Mouse (Mus musculus) testis, postnatal 14 days (tissue): ENCODE data around the gene Atp5g2.
A peak's percentile ranks its signal among the peaks of the same experiment; 100 is the strongest.

ENCODE experiments used
- DNase-seq: peaks from one replicate; pipeline ENCODE4 v3.0.0; 2021; ENCODE audit warnings: low spot score

The Atp5g2 gene

DNA sequence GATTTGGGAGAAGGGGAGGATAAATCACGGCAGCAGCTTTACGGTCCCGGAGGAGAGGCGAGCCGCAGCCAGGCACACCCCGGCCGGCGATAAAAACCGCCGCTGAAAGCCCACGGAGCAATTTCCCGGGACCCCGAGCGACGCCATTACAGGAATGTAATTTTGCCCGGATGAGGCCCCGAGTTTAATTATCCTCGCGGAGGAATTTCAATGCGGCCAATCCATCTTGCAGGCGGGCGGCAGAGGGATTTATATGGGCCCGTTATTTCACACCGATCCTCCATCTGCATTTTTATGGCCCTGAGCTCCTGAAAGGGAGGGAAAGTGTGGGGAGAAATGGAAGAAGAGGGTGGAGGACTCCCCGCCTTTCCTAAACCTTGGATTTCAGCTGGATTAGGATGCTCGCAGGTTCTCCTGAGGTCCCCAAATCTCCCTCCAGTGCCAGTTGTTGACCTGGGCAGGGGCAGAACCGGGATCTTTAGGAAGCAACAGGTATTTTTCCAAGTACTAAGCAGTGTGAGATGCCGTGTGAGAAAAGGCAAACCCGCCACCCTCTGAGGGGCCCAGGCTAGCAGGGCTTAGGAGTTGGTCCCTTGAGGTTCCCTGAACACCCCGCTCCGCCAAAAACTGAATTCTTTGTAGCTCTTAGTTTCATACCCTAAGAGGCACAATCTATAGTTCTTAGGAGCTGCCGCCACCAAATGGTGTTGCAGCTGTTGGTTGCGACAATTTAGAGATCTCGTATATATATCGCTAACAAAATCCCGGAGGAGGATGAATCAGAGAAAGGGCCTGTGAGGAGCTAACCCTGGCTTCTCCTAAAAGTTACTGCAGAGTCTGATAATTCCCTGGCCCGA is at the start of gene Atp5g2:
TSS of gene Atp5g2 (minus strand) at position 138 of the 857 bp plus-strand sequence.
- peak; percentile 43 for DNase-seq

DNA sequence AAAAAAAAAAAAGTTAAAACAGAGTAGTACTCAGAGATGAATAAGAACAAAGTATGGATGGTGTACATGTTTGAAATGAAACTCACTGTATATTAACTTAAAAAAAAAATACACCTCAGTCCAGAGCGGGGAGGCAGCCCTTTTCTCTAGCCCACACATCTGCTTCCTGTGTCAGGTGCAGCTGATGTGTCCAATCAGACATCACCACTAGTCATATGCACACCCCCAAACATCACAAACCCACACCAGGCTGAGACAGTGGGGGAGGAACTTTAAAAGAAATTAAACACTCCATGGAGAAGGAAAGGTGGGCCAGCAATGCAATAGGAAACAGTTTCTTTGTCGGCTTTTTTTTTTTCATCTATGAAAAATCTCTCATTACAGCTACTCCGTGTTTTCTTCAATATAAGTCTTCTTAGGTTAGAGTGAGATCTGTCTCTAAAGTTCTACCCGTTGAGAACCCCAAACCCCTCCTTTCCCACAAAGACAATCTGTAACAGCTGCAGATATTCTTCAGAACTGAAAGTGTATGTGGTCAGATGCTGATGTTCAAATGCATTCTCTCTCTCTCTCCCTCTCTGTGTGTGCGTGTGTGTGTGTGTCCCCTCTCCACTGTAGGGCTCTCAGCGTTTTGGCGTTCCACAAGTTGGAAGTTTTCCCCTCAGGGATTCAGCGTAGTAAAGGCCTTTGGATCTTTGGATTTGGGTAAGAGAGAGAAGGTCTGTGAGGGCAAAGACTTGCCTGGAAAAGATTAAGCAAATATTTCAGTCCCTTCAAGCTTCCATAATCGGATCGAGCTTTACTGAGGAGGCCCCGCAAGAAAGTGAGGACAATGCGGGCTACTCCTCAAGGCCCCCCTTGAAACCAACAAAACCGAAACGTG is 49.1 kb upstream of the Atp5g2 start:
- DNase-seq, result no peak

DNA sequence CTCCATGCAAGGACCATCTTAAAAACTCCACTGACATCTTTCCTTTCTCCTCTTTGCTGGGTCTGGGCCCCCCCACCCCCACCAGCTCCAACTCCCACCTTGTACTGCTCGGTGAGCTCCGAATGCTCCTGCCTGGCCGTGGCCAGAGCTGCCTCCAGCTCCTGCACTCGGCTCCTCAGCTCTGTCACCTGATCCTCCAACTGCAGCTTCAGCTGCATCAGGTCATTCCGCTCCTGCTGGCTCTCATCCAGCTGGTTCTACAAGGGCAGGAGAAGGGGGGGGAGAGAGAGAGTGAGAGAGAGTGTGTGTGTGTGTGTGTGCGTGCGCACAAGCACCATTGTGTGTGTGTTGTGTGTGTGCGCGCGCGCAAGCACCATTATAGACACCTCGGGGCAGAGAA is 44.0 kb upstream of the Atp5g2 start:
- DNase-seq, result no peak

DNA sequence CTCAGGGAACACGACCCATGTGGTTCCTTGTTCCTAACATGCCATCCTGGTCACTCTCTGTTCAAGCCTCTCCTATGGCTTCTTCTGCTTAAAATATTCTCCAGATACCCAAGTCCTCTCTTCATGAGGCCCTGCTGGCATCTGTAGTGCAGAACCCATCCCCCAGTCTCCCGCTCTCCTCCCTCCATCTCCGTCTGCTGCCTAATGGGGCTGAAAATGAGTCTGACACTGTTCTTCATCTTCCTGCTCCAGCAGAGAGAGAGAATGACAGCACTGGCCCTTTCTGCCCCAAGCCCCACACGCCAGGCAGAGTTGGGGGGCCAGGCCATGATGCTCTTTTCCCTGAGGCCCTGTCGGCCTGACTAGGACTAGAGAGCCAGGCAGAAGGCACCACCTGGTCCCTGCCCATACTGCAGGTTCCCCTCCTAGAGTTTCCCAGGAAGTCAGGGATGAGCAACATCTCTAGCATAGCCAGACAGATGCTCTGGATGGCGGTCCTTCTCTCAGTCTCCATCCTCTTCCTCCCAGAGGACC is 35.7 kb upstream of the Atp5g2 start:
- no peak for DNase-seq

DNA sequence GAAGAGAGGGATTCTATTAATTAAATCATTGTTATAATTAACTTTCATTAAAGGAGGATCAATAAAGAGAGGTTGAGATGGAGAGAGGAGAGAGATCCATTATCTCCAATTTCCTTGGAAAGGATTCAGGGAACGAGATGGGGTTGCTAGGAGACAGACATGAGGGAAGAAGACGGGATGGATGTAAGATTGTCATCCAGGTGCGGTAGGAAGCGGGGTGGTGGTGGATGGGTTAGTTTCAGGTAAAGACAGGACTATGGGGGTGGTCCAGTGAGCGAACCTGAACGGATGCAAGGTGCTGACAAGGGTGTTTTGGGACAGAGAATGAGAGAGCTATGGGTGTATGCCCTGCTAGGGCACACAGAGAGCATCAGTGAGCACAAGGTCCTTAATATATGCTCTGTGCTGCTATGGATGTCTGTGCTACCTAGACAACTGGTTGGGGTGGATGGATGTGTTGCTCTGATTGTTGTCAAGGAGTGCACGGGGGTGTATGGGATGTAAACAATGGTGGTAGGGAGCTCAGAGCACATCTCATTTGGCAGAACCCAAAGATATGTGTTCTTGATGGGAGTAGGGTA is 33.9 kb upstream of the Atp5g2 start:
- no peak for DNase-seq

DNA sequence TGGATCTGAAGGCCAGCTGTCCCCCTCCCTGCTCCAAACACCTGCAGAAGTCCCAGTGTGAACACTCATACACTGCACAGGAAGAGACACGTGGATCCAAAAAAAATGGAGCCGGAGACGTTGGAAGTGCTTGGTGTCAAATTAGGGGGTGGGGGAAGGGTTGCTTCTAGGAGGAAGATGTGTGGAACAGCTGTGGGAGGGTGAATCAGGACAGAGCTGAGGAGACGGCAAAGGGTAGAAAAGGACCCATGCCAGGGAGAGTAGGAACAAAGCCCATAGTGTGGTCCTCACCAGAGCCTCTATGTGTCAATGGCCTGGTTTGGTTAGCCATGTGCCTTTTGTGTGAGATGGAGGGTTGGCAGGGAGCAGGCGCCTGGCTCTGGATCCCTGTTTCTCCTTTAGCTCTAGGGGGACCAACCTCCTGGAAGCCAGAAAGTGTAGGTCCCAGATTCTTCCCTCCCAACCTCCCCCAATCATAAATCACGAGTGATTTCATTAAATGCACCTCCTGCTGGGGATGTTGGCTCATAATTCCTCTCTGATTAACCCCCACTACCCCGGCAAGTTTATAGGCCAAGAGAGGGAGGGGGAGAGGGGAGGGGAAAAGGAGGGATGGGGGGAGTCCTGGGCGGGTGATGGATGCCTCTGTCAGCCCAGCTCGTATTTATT is 33.2 kb upstream of the Atp5g2 start:
- DNase-seq, result no peak

DNA sequence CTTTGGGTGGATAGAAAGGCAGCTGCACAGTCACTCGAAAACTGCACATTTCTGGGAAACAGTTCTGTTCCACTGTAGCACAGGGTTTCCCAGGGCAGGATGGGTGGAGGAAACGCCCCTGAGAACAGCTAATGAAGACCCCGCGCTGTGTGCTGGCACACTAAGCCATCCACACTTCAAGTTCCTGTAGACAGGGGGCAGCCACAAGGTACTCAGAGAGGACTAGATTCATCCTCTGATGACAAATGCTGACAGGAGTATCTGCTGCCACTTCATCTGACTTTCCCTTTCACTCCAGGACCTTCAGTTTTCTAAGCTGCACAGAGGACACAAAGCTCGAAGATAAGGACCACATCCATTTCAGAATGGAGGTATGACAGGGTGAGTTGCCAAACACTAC is 32.7 kb upstream of the Atp5g2 start:
- no peak for DNase-seq

DNA sequence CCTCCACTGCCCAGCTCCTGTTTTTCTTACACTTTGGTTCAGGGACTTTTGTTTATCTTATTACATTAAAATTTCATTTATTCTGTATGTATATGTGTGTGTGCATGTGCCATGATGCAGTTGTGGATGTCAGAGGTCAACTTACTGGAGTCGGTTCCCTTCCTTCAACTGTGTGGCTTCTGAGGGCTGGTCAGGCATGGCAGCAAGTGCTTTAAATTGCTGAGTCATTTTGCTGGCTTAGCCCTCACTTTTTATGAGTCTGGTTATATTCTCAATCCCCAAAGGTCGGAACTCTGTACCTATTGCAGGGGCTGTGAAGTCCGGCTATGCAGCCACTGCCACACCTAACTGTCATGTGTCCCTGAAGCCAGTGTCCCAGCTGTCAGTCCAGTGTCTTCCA is 30.8 kb upstream of the Atp5g2 start:
- DNase-seq, result no peak

DNA sequence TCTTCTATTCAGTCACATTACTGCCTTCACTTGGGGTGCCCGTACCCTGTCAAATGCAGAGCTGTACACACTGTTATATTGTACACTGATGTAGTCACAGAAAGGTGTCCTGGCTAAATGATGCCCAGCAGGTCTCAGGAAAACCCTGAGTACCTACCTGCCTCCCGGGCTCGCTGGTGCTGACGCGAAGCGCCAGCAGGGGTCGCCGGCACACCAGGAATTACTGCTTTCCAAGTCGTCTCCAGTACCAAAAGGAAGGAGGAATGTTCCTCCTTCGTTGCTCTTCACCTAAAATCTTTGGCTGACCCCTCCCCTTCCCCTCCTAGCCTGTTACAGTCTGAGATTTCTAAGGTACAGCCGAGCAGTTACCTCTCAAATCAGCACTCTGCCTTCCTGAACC is 26.0 kb upstream of the Atp5g2 start:
- peak; percentile 54 for DNase-seq

DNA sequence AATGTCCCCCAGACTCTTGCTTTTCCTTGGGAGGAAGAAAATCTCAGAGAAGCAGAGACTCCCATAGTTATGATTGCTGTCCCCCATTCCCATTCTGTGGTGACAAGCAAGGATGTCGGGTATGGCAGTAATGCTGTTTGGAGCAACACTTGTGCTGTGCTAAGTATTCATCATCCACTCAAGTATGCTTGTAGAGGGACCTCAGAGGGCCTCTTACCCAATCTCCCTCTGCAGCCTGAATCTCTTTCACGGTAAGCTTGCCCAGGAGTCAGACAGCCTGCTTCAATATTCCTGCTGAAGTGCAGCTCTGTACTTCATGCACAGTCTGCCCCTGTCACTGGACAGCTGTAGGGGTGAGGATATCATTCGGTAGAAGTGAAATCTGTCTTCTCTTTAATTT is 24.7 kb upstream of the Atp5g2 start:
- no peak for DNase-seq

DNA sequence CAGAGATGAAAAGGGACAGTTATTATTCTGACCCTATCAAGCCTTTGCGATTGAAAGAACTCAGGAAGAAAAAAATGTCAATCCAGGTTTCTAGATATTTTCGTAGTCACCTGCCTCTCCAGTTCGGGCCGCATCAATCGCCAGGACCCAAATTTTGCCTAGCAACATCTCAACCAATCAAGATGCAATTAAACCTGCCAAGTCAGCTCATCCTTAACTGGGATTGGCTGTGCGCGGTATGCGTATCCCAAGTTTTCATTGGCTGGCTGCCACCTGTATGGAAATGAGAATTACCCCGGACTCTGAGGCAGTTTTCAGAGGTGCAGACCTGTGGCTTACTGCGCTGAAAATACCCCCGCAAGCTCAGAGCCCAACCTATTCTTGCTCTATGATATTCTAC is 21.4 kb upstream of the Atp5g2 start:
- DNase-seq, result peak; percentile 85

DNA sequence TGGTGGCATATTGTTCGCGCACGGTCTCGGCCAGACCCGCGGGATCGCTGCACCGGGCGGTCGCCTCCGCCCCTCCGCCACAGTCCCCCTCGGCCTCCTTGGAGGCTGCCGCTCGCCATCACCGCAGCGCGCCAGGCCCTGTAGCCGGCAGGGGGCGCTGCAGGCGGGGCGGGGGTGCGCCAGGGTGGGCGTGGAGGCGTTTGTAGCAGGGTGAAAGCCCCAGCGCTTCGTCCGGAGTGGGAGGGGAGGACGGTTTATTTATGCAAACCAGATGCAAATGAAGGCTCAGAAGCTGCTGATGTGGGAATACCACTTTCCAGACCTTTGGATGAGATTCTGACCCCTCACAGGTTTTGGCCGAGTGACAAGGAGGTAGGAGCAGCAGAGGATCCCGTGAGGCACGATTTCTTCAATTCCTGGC is 20.8 kb upstream of the Atp5g2 start:
- DNase-seq, result peak; percentile 81

DNA sequence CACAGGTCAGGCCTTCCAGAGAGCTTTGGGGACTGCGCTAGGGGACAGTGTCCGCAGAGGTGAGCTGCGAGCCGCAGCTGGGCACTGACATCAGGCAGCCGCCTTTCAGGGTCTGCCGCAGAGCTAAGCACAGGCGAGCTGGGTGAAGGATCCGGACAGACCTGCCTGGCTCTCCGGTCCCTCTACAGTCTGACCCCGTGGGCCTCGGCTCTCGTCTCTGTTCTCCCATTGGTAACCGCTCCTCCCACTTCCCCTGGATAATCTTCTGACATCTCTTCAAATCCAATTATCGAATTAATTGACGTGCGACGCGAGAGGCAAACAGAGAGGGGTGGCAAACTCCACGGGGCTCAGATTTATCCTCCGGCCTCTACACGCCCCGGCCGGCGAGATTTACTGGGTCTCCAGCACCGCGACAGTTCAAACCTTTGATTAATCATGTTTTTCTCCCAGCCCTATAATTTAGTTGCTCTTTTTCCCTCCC is 20.2 kb upstream of the Atp5g2 start:
- DNase-seq, result no peak

DNA sequence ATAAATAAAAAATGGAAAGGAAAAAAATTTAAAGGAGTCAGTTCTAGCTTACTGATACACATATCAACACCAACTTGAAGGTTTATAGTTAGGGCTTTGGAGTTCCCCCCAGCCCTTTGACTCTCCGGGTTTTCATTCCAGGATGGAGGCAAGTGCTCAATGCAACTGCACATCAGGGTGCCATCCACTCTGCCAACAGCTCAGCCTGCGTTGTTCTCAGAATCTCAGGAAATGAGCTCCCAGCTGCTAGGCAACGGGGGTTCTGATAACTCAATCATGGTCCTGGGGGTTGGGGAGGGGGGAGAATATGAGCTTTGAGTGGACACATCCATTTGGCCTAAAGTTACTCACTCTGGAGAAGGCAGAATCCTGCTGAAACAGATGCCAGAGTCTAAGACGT is 13.6 kb upstream of the Atp5g2 start:
- no peak for DNase-seq

DNA sequence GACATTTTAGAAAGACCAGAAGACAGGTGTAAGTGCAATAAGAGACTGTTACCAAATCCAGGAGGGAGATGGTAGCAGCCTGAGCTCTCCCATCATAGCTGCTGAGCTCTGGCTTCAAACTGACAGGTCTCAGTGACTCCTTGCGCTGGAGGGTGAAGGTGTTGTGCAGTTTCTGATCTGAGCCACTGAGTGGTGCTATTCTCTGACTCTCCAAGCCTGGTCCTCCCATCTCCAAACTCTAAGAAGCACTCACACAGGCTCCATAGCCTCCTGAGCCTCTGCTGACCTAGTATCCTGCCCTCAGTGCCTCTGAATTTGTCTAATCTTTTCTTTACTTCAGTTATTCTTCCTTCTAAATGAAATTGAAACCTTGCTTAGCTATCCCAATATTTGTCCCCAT is 11.5 kb upstream of the Atp5g2 start:
- DNase-seq, result no peak

DNA sequence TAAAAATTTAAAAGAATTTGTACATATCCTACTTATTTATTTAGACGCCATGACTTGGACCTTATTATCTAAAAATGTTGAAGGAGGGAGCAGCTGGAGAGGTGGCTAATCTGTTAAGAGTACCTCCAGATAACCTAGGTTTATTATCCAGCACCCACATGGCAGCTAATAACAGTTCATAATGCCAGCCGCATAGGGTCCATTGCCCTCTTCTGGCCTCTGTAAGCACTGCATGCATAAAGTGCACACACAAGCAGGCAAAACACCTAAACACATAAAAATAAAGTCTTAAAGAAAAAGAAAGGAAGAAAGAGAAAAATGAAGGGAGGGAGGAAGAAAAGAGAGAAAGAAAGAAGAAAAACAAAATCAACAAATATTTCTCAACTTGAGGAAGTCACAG is 4.2 kb upstream of the Atp5g2 start:
- no peak for DNase-seq

DNA sequence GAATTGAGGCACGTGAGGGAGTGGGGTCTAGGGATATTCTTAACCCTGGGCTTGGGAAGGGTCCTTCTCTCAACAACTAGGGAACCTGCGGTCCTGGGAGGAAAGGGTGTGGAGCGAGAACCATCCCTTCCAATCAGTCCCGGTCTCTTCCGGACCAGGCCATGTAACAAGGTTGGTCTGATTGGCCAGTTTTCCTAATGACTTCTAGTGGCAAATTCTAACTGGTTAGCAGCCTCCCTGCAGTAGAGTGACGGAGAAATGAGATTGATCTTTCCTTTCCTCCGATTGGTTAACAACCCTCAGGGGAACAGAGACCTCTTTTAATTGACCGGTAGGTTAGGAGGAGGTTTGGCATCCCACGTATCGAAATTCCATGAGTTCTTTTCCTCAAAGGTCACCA is 1.4 kb upstream of the Atp5g2 start:
- peak; percentile 76 for DNase-seq

DNA sequence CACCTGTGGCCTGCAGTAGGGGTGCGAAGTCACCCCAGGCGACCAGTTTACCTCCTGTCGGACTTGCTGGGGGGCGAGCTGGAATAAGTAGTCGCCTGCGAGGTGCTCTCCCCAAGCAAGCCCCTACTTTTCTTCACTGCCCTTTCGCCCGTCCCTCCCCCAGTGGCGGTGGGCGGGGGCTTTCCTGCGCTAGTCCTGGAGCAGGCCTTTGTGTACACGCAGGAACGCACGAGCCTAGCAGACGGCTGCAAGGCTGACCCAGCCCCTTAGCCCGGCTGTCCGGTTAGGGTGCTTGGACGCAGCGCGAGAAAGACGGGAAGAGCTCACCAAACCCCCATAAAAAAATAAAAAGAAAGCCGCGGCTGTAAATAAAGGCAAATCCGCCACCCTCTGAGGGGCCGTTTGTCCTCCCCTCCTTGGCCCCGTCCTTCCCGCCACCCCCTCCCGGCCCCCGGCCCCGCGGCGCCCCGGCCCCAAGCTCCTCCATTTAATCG is 384 bp downstream of the Atp5g2 start:
- DNase-seq, result peak; percentile 88

DNA sequence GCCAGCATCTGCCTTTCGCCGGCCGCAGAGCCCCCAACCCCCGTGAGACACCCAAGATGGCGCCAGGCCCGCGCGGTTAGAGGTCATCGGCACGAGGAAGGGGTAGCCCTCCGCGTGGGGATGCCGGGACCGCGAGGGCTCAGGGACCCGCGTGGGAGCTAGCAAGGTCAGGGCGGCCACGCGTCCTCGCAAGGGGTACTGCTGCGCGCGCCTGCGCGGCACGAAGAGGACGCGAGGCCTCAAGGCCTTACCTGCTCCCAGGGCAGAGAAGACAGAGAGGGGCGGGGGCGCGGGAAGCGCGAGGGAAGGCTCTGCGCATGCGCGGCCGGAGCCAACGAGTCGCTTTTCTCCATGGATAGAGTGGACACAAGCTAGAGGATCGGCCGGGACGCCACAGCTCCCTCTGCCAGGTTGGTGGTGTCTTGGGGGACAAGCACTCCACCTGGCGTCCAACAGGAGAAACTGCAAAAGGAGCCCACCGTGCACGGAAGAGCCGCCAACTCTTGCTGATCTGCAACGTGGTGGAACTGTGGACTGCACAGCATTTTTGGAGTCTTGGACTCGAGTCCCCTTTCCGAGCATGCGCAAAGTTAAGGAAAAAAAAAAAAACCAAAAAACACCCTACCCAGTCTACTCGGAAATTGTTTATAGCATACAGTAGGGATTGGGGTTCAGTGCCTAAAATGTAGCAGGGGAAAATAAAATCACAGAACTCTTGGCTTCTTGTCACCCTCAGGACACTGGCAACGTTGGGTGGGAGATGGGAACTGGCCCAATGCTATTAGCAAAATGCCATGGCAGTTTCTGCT is 1.2 kb downstream of the Atp5g2 start:
- peak; percentile 98 for DNase-seq

DNA sequence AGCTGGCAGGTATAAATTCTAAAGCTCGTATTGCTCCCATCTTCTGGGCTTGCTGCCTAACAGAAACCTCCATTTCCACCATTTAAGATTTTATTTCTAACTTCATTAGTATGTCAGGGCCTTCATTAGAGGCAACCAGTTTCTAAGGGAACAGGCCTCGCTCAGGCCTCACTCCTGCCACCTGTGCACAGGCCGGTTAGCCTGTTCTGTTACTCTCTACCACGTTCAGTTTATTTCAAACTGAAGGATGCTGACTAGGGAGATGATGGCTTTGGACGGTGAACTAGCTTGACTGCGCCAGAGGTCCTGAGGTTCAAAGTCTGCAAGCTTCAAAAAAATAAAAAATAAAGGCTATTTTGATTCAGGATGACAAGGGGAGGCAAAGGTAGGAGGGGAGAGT is 1.9 kb downstream of the Atp5g2 start:
- peak; percentile 36 for DNase-seq

DNA sequence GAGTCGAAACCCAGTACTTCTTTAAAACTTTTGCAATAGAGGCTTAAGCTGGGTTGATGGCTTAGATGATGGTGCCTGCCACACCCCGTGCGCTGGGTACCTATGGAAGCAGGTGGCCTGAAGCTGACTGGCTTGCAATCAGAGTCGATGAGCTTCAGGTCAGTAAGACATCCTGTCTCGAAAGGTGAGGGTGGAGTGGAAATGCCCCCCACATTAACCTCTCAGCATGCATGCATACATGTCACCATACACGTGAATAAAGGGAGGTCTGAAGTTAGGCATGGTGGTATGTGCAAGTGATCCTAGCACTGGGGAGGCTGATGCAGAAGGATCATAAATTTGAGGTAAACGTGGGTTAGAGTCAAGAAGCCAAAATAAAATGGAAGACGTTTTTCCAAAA is 2.6 kb downstream of the Atp5g2 start:
- DNase-seq, result no peak
